Mouse (Mus musculus) inflammation-experienced regulatory T-cells, adult 6 months (primary cell): ENCODE data around the gene Tmem163. TPM values are rescaled to one million over a fixed set of nuclear protein-coding genes. Genes with fewer than 3 reads are reported as not detected.
A peak's percentile ranks its signal among the peaks of the same experiment; 100 is the strongest.

Source experiments
- ATAC-seq: one replicate; pipeline ENCODE4 v1.8.0; 2017
- polyA plus RNA-seq, 3 experiments: library from polyadenylated mRNA; unstranded; fragments of 100-300 nt; shearing (Covaris generic); gene quantifications; one replicate each; pipeline ENCODE4 v1.2.1; 2017

The Tmem163 gene
- polyA plus RNA-seq = under 1 TPM in 2 of 3 experiments, not detected in 1; 0.28 to 0.83 TPM

DNA sequence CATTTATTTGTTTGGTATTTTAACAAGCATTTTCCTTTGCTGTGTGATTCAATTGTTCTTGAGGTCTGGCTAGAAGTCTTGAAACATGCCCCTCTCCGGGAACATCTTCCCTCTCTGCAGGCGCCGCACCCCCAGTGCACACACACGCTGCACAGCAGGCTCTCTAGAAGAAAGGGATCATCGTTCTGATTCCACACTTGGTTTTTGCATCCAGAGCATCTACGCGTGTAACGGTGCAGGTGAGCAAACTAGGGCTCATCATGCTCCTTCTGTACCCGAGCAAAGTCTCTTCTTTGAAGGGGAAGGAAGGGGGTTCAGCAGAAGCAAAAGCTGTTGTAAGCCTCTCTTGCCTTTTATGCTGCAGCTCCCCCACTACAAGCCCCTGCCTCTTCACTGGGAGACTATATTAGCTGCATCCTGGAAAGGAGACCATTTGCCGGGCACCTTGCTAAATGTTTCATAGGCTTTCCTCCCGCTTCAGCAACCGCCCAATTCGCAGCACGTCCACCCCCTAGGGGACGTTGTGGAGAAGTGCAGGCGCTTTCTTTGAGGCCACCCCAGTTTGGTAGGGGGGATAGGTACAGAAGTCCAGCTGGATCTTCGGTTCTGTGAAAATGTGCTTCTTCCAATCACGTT lies at the start of gene Tmem163:
Gene Tmem163, minus strand, starts transcription at position 51 of the 636 bp plus-strand sequence.
- ATAC-seq = peak; percentile 57

DNA sequence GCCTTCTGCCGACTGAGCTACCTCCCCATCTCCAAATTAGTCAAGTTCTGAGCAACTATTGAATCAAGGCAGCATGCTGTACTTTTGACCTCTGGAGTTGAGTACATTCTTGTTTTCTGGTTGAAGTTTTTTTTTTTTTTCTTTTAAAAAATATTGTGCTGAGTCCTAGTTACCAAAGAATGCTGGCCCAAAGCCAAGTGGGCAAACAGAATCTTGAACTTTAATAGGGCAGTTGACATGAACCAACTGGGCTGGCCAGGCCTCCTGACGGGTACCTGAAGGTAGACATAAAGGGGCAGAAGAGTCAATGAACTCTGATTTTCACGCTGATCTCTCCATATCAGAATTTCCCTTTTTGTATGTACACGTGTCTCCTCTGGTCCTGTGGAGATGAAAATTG lies 49.7 kb upstream of the Tmem163 start, which contains the start of gene Acmsd:
Gene Acmsd, plus strand, starts transcription at position 318 of the 400 bp plus-strand sequence.
- no peak for ATAC-seq

DNA sequence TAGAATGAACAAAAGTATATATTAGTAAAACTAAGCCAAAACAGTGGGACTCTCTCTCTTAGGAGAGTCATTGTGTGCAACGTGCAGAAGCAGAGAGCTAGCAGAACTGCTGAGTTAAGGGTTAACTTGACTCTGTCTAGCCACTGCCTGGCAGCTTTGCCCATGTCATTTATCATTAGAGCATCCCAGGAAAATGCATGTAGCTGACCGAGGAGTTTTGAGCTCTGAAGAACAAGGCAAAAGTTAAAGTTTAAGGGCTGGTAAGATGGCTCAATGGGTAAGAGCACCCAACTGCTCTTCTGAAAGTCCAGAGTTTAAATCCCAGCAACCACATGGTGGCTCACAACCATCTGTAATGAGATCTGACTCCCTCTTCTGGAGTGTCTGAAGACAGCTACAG lies 44.2 kb upstream of the Tmem163 start:
- no peak for ATAC-seq

DNA sequence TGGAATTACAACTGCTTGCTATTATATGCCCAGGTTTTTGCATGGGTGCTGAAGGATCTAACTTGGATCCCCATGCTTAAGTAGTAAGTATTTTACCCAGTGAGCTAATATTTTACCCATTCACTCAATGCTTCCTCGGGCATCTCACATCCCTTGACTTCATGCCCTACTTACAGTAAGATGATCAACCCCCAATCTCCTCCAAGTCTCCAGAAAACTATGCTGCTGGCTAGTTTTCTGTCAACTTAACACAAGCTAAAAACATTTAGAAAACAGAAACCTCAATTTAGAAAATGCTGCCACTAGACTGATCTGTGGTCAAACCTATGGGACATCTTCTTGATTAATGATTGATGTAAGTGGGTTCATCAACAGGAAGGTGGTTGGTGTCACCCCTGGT lies 38.9 kb upstream of the Tmem163 start:
- ATAC-seq = no peak

DNA sequence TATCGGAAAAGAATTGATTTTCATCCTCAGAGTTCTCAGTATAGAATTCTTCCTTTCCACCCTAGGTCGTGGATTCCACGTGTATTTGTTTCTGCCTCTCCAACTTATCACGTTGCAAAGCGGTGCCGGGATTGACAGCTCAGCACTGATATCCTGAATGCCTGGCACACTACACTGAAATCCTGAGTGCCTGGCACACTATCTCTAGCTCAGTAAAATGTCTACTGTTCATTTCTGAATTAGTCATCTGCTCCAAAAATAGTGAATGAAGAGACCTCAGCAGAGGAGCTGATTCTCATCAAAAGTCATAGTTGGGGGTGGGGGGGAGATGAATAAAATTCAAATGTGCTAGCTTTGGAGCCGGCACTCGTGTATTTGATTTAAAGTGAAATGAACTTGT lies 37.1 kb upstream of the Tmem163 start:
- no peak for ATAC-seq

DNA sequence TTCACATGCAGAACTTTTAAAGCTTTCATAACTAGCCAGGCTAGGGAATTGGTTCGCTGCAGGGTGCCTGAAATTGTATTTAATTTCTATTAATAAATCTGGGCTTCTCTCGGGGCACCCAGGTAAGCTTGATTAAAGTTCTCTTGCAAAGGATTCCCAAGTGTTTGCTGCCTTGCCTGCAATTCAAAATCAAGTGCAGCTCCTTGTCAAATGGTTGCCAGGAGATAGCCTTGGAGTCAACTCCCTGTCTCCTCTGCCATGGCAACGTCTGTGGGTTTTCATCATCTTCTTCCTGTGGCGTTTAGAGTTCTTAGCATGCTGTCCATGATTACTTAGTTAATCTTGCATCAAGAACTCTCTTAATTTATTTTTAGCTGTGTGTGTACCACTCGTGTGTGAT lies 26.9 kb upstream of the Tmem163 start:
- no peak for ATAC-seq

DNA sequence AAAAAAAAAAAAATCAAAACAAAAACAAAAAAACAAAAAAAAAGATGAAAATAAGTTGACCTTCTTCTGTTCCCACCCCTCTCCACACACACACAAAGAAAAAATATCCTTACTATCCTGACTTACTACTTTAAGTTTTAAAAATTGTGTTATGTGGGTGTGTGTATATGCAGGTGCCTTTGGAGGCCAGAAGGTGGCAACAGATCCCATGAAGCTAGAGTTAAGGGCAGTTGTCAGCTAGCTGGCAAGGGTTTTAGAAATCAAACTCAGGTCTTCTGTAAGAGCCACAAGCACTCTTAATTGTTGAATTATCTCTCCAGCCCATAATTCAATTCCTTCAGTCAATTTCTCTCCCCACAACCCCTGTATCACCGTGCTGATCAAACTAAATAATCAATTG lies 22.8 kb upstream of the Tmem163 start:
- ATAC-seq = no peak

DNA sequence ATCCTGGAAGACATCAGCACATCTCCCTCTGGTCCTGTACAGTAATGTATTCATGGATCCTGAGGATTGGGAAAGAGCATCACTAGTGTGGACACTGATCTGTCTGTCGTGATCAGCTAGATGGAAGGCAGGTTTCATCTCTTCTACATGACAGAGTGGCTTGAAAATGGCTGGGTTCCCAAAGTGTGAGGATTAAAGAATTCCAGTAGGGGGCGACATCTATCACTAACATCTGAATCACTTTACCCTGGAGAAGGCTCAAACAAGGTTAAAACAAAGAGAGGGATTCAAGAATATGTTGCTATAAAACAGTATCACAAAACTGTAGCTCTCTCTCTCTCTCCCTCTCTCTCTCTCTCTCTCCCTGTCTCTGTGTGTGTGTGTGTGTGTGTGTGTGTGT lies 17.2 kb upstream of the Tmem163 start:
- no peak for ATAC-seq

DNA sequence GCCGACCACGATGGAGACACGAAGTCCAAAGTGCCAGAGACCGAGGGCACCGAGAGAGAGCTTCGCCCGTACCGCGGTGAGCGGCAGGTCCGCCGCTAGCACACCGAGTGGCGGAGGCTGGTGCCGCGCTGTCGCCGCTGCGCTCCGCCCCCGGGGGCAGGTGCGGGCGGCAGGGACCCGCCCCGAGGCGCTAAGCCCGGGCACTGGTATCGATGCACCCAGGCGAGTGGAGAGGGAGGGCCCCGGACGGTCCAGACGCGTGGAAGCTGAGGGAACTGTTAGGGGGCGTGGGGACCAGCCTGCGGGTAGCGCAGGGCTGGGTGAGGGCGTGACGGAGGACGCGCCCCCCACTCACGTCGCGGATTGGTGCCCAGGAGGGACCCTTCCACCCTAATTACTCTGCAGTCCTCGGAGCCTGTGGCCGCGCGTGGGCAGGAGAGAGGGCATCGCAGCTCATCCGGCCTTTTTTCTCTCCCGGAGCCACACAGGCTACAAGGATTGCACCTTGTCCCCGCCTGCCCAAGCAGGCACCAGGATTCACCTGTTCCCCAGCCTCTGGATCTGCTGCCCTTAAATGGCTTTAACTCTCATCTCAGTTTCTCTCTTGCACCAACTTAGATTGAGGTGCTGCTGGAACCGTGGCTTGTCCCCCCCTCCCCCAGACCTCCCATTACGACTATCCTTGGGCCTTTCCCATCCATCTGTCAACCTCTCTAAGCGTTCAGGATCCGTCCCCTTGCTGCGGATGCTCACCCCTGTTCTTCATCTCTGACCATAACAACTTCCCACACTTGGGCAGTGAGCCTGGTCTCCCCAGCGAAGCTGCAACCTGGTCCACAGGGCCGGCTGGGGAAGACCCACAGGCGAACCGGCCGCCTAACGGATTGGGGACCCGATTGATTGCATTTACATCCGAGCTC lies 1.4 kb downstream of the Tmem163 start:
- ATAC-seq = peak; percentile 33

DNA sequence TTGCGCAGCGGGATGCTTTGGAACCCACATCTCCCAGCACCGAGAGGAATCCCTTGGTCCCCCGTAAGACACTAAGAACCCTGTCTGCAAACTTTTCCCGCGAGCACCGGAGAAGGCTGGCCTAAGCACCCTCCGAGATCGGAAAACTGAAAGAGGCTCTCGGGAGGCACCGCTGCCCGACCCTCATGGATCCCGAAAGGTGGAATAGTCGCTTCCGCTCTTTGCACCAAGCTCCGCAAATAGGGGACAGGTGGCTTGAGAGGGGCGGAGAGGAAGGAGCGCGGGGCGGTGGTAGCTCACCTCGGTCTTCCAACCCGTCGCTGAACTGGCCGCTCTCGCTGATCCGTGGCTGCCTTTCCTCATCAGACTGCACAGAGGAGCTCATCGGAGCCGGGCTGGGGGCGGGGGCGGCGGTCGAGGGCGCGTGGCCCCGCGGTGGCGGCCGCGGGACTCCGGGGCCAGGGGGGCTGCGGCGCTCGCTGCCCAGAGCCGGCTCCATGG lies 2.2 kb downstream of the Tmem163 start:
- ATAC-seq = no peak

DNA sequence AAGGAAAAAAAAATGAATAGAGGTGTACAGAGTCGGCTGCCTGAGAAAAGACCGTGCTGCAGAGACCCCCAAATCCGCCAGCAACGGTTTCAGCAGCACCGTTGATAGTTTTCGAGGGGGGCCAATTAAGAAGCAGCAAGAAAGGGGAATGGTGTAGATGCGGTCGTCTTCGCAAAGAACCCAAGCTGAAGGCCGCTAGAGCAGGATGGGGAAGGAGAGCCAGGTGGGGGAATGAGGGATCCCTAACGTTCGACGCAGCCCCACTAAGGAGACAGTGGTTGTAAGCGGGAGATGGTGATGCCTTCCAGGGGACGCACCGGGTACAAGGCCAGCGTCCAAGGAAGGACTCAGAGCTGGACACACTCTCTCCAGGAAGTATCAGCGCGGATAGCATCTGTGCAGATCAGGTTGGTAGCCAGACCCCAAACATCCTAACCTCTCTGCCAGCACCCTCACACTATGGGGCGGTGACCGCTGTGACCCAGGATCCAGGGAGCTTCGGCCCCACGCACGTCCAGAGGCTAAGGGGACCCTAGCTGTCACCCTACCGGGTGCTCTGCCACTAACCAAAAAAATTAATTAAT lies 2.7 kb downstream of the Tmem163 start:
- ATAC-seq = no peak

DNA sequence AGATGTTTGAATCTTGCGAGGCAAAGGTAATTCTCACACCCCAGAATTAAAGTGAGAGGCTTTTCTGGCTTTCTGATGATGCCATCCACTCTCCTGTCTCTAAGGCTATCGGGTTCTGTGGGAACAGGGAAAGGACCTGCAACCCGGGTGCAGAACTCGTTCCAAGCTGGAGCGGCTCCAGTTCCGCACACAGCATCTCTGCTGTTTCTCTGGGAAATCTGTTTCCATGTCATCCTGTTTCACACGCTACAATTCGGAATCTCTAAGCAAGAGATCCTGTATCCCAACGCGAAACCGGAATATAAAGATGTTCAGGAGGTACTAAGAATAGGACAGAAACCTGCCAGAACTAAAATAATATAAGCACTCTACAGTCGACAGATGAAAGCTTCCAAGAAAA lies 3.2 kb downstream of the Tmem163 start:
- no peak for ATAC-seq

DNA sequence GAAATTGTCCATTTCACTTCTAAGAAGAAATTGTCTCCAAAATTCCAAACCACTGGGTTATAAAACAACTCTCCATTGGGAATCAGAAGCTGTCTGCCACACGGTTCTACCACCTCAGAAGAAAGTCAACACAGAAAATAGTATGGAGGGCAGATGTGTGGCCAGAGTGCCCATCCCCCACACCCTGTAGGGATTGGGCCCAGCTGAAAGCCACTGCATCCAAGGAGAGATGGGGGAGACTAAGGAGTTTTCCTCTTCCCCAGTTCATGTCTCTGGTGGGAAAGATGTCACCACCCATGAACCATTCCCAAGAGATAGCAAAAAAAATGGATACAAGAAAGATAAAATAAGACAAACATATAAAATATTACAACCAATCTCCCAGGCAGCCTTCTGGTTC lies 4.1 kb downstream of the Tmem163 start:
- ATAC-seq = no peak

DNA sequence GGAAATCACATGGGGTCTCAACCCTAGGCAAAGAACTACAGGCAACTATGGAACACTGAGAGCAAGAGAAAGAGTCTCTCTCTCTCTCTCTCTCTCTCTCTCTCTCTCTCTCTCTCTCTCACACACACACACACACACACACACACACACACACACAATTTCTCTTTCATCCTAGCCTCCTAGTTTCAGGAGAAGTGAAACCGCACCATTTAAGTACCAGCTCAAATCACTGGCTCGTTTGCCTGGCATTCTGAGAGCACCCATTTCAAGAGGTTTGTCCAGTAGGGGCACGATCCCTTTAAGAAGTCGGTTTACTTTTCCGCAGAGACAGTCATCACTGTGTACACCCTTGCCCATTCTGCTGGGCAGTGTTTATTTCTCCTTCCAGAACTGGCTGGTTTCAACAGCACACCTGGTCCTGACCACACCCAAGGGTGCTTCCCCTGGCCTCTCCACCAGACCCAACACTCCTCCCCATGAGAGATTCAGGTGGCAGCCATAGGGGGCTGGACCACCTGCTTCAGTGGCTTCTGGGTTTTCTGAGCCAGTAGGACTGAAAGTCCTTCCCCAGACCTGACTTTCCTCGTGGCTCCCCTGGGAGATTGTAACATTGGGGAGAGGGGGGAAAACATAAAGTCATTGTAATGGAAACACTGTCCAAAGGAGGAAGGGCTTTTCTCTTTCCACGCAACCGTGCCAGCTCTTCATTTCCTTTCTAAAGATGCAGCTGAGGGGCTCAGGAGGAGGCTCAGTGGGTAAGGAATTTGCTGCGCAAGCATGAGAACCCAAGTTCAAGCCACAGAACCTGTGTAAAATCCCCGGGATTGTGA lies 5.9 kb downstream of the Tmem163 start:
- ATAC-seq = no peak

DNA sequence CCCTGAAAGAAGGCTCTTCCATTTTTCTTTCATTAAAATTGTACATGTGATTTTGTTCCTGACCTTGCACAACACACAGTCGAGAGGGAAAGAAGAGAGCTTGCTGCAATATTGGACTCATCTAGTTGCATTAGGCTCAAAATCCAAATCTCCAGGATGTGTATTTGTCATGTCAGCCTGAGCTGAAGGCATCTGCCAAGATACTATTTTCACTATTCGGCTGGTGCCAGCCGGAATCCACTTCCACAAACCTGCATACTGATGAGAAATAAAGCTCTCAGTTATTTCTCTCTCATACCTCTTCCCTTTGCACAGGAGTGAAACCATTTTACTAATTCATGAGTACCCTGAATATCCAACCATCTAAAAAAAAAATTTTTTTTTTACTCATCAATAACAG lies 11.2 kb downstream of the Tmem163 start:
- no peak for ATAC-seq

DNA sequence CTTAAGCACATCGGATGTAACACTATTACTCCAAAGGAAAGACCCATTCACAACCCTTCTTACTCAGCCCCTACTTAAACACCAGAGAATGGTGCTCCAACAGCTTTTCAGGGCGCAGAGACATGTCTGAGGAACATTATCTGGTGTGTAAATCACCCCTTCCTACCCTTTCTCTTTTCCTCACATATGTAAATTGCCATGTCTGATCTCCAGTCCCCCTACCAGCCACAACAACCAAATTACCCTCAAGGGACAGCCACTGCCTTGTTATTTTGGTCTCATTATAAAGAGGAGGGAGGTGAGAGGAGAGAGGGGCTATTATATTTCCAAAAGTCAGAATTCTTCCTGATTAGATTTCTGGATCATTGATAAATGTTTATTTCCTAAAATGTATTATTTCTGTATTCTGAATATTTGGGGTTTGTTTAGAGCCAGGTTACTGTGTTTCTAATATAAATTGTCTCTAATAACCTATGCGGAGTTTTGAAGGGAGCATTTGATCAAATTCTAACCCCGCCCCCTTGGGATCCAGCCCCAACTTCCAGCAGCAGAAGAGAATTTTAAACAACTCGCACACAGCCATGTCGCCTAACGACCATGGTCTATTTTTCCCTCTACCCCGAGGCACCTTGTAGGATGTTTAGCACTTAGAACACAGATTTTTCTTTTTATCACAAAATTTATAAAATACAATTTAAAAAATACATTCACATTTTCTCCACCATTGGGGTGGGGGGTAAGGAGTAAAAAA lies 12.1 kb downstream of the Tmem163 start:
- no peak for ATAC-seq

DNA sequence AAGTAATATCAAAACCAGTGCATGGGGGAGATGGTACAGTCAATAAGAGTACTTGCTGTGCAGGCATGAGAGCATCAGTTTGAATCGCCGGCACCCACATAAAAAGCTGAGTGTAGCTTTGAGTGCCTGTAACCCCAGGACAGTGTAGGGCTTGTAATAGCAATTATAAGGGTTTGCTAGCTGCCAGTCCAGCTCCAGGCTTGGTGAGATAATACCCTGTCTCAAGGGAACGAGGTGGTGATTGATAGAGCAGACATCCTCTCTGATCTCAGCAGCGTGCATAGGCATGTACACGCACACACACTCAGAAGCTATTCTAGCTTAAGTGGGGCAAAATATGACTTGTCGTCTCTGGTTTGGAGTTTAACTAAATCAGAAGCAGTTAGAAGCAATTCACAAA lies 13.1 kb downstream of the Tmem163 start:
- ATAC-seq = no peak

DNA sequence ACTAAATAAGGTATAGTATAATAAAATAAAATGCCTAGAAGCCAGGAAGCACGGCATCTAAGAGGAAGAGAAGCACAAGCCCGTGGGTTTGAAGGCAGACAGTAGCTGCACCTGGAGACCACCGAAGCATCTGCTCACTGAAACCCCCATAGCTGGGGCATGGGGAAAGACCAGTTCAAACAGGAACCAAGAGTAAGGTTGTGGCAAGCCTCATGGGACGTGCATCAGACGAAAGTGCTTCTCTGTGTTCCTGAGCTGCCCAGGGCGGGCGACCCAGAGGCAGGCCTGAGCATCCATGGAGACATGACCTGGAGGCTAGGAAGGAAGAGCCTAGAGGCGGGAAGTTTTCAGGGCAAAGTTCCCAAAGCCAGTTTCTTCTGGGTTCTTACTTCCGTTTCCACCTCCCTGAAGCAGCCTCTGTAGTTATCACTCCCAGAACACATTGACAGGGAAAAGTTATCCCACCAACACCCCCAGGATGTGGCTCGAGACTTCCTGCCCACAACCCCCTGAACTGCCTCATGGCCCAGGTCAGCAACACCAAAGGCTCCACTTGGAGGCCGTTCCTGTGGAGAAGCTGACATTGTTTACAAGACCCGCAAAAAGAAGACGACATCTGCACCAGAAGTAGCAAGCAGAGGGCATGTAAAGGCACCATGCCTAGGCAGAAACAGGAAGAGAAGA lies 16.8 kb downstream of the Tmem163 start:
- no peak for ATAC-seq

DNA sequence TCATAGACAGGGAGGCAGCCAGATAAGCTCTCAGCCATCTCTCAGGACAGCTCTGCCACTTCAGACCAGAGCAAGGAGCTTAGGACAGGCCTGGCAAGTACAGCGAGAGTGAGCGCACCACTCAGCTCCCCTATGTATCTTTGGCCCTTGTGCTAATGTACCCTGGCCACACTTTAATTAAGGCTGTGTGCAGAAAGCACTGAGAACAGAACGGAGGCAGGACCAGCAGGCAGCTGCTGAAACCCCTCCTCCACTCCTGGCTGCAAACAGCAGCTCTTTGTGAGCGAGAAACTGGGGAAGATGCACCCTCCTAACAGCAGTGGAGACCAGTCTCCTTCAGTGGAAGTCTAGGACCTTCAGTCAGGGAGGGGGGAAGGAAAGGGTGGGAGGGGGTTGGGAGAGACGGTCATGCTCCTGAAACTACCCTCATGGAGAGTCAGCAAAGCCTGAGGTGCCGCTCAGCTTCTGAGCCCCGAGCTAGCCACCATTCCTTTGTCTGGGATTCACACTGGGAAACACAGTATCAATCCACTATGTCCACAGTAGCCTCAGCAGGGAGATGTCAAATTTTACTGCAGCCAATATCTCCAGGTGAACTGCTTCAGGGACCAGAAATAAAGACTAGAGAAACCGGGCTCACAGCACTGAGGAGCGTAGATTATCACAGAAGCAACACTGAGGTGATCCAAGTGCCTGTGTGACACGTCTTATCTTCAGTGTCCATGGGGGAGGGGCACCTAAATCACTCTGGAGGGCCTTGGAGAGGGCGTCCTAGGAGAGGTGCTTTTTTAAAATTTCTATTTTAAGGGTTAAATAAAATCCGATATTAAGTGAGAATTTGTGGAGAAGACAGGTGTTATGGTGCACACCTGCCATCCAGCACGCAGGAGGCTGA lies 18.0 kb downstream of the Tmem163 start:
- no peak for ATAC-seq

DNA sequence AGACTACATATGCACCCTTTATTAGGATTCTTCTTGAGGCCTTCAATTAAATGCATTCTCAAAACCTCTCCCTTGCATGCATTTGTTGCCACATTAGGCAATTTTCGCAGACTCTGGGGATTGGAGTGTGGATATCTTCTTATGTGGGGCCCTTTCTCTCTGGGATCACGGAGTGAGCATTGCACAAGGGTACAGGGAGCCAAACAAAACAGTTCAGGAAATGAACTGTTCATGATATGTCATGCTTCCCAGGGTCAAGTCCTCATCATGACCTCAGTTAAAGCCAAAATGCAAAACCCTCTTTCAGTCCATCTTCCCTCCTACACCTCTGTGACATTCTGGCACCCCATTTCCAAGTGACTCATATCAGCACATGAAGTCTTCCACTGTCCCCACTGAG lies 27.8 kb downstream of the Tmem163 start:
- no peak for ATAC-seq
